Mouse (Mus musculus) liver, postnatal 0 days (tissue): ENCODE results near the gene Ube2q1.

Experiments
- CTCF ChIP-seq: sonication (generic); IDR thresholded peaks from 2 replicates; pipeline ENCODE4 v1.5.1; 2016; ENCODE audit warnings: antibody characterized with exemption, low read depth
- EP300 ChIP-seq: IDR thresholded peaks from 2 replicates; pipeline ENCODE4 v1.6.1; 2016; ENCODE audit warnings: antibody characterized with exemption, low read depth, mild to moderate bottlenecking

DNA sequence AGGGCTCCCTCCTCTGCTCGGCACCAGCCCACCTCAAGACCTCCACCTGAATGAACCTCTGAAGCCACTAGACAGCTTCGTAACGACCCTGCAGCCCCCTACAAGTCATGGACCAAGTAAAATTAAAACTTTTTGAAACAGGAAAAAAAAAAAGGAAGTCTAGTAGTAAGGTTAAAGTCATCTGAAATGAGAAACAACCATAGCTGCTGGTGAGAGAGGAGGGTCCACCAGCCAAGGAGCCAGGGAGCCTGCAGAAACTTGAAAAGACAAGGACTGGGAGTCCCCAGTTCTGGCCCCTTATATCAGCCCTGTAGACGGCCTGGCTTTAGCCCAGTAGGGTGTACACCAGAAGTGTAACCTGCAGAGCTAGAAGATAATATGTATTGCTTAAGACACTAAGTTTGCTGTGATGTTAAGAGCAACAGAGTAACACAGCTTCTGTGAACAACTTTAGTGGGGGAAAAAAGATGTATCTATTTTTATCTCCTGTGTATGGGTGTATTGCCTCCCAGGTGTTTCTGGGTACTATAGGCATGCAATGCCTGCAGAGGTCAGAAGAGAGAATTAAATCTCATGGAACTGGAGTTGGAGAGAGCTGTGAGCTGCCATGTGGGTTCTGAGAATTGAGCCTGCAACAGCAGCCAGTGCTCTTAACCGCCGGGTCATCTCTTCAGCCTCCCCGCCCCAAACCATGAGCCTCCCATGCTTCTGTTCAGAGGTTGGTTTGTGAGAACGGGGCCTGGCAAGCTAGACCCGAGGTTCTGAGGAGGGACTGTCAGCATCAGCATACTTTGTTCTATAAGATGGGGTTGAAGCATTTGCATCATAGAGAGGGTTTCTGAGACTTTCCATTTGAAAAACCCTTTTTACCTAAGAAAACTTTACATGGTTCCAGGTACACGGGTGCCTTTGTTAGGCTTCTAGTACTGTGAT, 48.4 kb downstream of the Ube2q1 start:
- no peak for TF ChIP-seq CTCF
- no peak for TF ChIP-seq EP300
